Mouse (Mus musculus) testis, adult 2 months (tissue): Measurements from ENCODE around the gene Ppm1a.

ENCODE experiments used
- CTCF ChIP-seq: fragments of 200-500 bp; IDR thresholded peaks from 2 replicates; pipeline ENCODE4 v1.5.1; 2012; ENCODE audit warnings: low read depth, mild to moderate bottlenecking, inconsistent platforms, low read length, moderate library complexity; ENCODE audit not compliant: control insufficient read depth, insufficient read depth, insufficient replicate concordance
- POLR2A ChIP-seq: fragments of 200-500 bp; IDR thresholded peaks from 2 replicates; pipeline ENCODE4 v1.6.1; 2012; ENCODE audit warnings: low read depth, mild to moderate bottlenecking, inconsistent platforms, low read length, moderate library complexity; ENCODE audit not compliant: control insufficient read depth

DNA sequence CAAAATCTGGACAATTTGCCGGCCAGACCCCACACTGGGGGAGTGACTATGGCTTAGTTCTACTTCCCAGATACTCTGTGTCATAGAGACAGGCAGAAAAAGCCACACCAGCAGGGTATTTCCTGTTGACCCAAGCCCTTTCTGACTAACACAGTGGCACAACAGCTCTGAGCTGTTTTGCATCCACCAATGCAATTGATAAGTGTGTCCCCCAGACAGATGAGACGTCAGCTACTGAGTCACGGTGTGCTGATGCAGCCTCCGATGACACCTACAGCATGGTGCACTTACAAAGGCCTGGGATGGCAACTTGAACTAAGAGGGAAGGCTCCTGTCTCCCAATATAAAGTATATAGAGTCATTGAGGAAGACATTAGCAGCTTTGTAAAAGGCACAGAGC is 80.0 kb downstream of the Ppm1a start:
- TF ChIP-seq POLR2A = no peak
- no peak for TF ChIP-seq CTCF
